Mouse (Mus musculus): ENCODE data around the gene Znrf3. TPM values are rescaled to one million over a fixed set of nuclear protein-coding genes. Genes with fewer than 3 reads are reported as not detected.

The Znrf3 gene
- polyA plus RNA-seq, 1 experiment from 2014 or later = 8.0 TPM

DNA sequence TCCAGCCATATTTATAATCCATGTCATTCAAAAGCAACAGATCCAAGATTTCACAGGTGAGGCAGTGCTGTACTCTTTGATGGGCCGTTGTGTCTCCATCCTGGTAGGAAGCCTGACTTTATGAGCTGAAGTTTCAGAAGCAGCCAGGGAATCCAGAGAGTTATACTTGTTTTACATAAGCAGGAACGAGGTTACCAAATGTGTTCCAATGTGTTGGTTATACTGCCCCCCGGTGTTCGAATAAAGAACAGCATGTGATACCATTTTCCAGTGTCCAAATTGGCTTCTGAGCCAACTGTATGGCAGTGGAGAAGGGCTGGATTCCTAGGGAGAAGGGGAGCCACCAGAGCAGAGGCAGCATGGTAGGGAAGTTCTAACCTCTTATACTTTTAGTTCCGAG lies 29.5 kb upstream of the Znrf3 start:
- no peaks in the 10 kb centered on the region for H3K9me3 ChIP-seq
- no peak overlapping the region for H3K4me3 ChIP-seq
- H3K27me3 ChIP-seq = no peaks in the 10 kb centered on the region
- H3K4me1 ChIP-seq (replicated peaks) = no peaks in the 10 kb centered on the region
- no peak overlapping the region for H3K27ac ChIP-seq (replicated peaks)
- no peak overlapping the region for H3K4me2 ChIP-seq
- WGBS = 11% methylated on average over 5 of the region's 5 CpGs
- H3K9ac ChIP-seq = no peak overlapping the region
- ATAC-seq (ENCODE audit: low FRiP score, low read depth) = no peak
- no peaks in the 10 kb centered on the region for H3K36me3 ChIP-seq

DNA sequence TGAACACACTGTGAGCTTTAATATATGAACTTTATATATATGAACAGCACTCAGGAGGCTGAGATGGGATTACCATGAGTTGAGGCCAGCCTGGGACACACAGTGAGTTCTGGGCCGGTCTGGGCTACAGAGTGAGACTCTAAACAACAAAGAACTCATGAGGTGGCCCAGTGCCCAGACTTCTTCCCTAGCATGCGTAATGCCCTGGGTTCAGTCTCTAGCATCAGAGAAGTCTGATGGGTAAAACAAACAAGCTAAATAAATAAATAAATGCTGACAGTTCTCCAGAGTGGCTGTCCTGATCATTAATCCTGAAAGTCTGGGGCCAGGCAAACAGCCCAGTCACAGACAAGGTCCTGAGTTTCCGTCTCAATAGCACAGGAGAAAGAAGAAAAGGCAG lies 25.4 kb upstream of the Znrf3 start:
- no peak overlapping the region for H3K4me3 ChIP-seq
- H3K27ac ChIP-seq (replicated peaks) = no peak overlapping the region
- no peak overlapping the region for H3K4me2 ChIP-seq
- 71% methylated on average over 3 of the region's 3 CpGs for WGBS
- H3K9me3 ChIP-seq = no peaks in the 10 kb centered on the region
- no peaks in the 10 kb centered on the region for H3K27me3 ChIP-seq
- no peak for ATAC-seq (ENCODE audit: low FRiP score, low read depth)
- no peaks in the 10 kb centered on the region for H3K36me3 ChIP-seq
- H3K4me1 ChIP-seq (replicated peaks) = no peaks in the 10 kb centered on the region
- H3K9ac ChIP-seq = no peak overlapping the region

DNA sequence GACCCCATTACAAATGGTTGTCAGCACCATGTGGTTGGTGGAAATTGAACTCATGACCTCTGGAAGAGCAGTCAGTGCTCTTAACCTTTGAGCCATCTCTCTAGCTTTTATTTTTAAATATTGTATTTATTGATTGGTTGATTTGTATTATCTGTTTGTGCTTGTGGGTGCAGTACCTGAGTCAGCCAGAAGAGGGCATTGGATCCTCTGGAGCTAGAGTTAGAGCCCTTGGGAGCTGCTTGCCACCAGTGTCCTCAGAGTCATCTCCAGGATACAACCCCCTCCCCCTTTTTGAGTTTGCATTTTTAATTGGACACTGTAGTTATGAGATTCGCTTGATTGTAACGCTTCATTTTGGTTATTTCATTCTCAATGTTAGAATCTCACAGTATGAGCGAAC lies 24.4 kb upstream of the Znrf3 start:
- ATAC-seq (ENCODE audit: low FRiP score, low read depth) = no peak
- WGBS = 79% methylated on average over 3 of the region's 3 CpGs
- H3K9ac ChIP-seq = no peak overlapping the region

DNA sequence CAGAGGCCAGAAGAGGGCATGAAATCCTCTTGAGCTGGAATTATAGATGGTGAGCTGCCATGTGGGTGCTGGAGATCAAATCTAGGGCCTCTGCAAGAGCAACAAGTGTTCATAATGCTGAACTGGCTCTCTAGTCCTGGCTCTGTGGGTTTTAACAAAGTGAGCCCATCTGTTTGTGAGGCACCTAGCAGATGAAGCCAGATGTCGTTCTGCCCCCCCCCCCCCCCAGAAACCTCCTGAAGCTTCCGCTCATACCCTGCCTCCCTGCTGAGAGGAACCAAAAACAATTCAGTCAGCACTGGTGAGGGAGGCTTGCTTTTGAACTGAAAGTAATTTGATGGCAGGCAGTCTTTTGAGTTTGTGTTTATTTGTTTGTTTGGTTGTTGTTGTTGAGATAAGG lies 23.8 kb upstream of the Znrf3 start:
- H3K36me3 ChIP-seq = no peaks in the 10 kb centered on the region
- WGBS = 26% methylated on average over 2 of the region's 2 CpGs
- H3K4me1 ChIP-seq (replicated peaks) = no peaks in the 10 kb centered on the region
- H3K9me3 ChIP-seq = no peaks in the 10 kb centered on the region
- ATAC-seq (ENCODE audit: low FRiP score, low read depth) = no peak
- H3K4me2 ChIP-seq = no peak overlapping the region
- no peak overlapping the region for H3K4me3 ChIP-seq
- H3K9ac ChIP-seq = no peak overlapping the region
- no peak overlapping the region for H3K27ac ChIP-seq (replicated peaks)
- H3K27me3 ChIP-seq = no peaks in the 10 kb centered on the region

More for the DNA sequence above, 24.4 kb upstream of the Znrf3 start:
- Histone ChIP-seq H3K9me3 (no peaks in the 10 kb centered on the region), H3K27me3 (no peaks in the 10 kb centered on the region), H3K36me3 (no peaks in the 10 kb centered on the region), H3K27ac (replicated peaks) (no peak overlapping the region), H3K4me3 (no peak overlapping the region), H3K4me2 (no peak overlapping the region), H3K4me1 (replicated peaks) (no peaks in the 10 kb centered on the region)

DNA sequence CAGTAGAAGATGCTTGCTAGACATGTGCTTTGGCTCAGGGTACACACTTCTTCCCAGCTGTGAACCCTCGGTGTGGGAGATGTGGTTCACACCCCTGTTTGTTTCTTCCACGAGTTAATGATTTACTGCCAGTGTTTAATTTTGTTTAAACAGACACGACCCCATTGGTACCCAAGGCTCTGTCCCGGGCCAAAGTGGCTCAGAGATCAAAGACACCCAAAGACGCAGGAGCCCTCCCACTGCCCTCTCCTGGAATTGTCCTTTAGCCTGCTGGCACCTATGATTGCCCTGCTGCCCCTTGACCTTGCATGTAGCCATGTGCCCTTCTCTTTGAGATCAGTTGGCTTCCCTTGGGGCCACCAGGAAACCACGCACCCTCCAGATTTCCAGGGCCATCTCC lies 7.3 kb upstream of the Znrf3 start:
- WGBS = 53% methylated on average over 6 of the region's 6 CpGs
- Histone ChIP-seq H3K4me1 (replicated peaks) (no peaks in the 10 kb centered on the region), H3K27ac (replicated peaks) (no peak overlapping the region), H3K27me3 (no peaks in the 10 kb centered on the region), H3K9me3 (no peaks in the 10 kb centered on the region), H3K36me3 (no peaks in the 10 kb centered on the region), H3K9ac (no peak overlapping the region), H3K4me2 (no peak overlapping the region), H3K4me3 (no peak overlapping the region)
- no peak for ATAC-seq (ENCODE audit: low FRiP score, low read depth)

DNA sequence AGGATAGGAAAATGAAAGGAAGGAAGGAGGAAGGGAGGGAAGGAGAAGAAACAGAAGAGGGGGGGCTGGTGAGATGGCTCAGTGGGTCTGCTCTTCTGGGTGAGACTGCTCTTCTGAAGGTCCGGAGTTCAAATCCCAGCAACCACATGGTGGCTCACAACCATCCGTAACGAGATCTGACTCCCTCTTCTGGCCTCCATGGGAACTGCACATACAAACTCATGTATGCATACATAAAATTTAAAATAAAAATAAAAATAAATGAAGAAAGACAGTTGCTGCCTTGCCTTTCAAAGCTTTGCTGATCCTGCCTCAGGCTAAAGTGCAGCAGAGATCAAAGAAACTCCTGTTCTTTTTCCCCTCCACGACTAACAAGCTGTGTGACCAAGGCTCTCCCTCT lies 6.7 kb upstream of the Znrf3 start:
- H3K27me3 ChIP-seq = no peaks in the 10 kb centered on the region
- no peaks in the 10 kb centered on the region for H3K9me3 ChIP-seq
- no peaks in the 10 kb centered on the region for H3K36me3 ChIP-seq
- no peak overlapping the region for H3K4me3 ChIP-seq
- WGBS = 65% methylated on average over 4 of the region's 4 CpGs
- H3K27ac ChIP-seq (replicated peaks) = no peak overlapping the region
- no peak for ATAC-seq (ENCODE audit: low FRiP score, low read depth)
- no peak overlapping the region for H3K4me2 ChIP-seq
- H3K4me1 ChIP-seq (replicated peaks) = no peaks in the 10 kb centered on the region
- no peak overlapping the region for H3K9ac ChIP-seq

DNA sequence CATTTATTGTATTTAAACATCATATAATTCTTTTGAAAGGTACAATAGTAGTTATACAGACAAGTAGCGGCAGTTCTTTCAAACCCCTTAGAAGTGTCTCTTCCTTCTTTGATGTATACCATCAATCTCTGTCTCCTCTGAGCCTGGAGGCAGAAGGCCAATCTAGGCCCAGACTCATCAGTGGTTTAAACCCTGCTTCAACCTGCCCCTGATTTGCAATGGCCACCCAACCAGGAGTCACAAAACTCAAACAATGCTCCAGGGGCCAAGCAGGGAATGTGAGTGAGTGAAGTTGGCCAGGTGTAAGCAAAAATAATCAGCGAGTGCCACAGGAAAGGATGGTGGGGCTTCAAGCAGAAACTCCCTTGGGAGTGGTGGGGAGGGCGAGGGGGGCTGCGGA lies 6.1 kb upstream of the Znrf3 start:
- WGBS = 81% methylated on average over 4 of the region's 4 CpGs
- Histone ChIP-seq H3K4me2 (no peak overlapping the region), H3K4me1 (replicated peaks) (no peaks in the 10 kb centered on the region), H3K27me3 (no peaks in the 10 kb centered on the region), H3K36me3 (no peaks in the 10 kb centered on the region), H3K9ac (no peak overlapping the region), H3K9me3 (no peaks in the 10 kb centered on the region), H3K27ac (replicated peaks) (no peak overlapping the region), H3K4me3 (no peak overlapping the region)
- ATAC-seq (ENCODE audit: low FRiP score, low read depth) = no peak

DNA sequence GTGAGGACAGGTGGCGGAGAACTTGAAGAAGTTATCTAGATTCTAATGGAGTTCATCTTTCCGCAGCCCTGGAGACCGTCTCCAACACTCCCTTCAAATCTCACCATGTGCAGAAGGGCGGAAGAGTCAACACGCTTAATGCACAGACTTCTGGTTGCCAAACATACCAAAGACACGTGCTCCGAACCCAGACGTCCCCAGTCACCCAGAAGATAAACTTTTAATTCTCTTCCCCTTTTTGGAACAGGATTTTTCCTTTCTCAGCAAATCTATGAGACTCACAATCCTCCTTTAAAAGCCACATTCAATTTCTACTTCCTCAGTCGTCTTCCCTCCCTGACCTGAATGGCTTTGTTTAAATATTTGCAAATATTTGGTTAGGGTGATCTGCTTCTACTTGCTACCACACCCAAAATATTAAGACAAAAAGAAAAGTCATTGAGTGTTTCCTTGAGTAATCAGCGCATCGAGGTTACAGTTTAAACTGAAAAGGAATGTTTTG lies 856 bp upstream of the Znrf3 start:
- Histone ChIP-seq H3K9me3 (no peaks in the 10 kb centered on the region), H3K27me3 (no peaks in the 10 kb centered on the region), H3K9ac (0 out of 2 replicates have a peak overlapping the region, but pooled peaks have one; percentile 8), H3K4me3 (peak overlapping the region; percentile 89), H3K4me1 (replicated peaks) (peaks cover 23% of the 10 kb centered on the region), H3K36me3 (no peaks in the 10 kb centered on the region), H3K4me2 (peak overlapping the region; percentile 87), H3K27ac (replicated peaks) (no peak overlapping the region)
- no peak; the same call in 1 of the 2 replicates for ATAC-seq (ENCODE audit: low FRiP score, low read depth)
- 19% methylated on average over 11 of the region's 11 CpGs for WGBS

DNA sequence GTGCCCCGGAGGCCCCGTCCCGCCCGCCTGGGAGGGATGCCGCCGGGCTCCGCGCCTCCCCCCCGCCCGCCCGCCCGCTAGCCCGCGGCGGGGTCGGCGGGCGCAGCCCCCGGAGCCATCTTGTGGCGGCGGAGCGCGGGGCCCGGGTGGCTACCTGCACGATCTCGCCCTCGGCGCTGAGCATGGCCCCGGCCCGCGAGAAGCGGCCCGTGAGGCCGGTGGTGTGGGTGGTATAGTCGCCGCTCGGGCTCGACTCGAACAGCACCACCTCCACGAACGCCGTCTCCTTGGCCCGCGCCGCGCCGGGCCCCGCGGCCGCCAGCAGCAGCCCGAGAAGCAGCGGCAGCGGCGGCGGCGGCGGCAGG lies 431 bp downstream of the Znrf3 start:
- H3K9me3 ChIP-seq = no peaks in the 10 kb centered on the region
- whole genome bisulfite sequencing = under 1% methylated on average over 52 of the region's 57 CpGs
- peak; percentile 66; the same call in 1 of the 2 replicates for ATAC-seq (ENCODE audit: low FRiP score, low read depth)
- peak overlapping the region; percentile 72 for H3K27ac ChIP-seq (replicated peaks)
- no peaks in the 10 kb centered on the region for H3K27me3 ChIP-seq
- H3K4me2 ChIP-seq = peak overlapping the region; percentile 87
- no peaks in the 10 kb centered on the region for H3K36me3 ChIP-seq
- H3K4me3 ChIP-seq = peak overlapping the region; percentile 89
- H3K4me1 ChIP-seq (replicated peaks) = peaks cover 23% of the 10 kb centered on the region
- H3K9ac ChIP-seq = peak overlapping the region; percentile 78

DNA sequence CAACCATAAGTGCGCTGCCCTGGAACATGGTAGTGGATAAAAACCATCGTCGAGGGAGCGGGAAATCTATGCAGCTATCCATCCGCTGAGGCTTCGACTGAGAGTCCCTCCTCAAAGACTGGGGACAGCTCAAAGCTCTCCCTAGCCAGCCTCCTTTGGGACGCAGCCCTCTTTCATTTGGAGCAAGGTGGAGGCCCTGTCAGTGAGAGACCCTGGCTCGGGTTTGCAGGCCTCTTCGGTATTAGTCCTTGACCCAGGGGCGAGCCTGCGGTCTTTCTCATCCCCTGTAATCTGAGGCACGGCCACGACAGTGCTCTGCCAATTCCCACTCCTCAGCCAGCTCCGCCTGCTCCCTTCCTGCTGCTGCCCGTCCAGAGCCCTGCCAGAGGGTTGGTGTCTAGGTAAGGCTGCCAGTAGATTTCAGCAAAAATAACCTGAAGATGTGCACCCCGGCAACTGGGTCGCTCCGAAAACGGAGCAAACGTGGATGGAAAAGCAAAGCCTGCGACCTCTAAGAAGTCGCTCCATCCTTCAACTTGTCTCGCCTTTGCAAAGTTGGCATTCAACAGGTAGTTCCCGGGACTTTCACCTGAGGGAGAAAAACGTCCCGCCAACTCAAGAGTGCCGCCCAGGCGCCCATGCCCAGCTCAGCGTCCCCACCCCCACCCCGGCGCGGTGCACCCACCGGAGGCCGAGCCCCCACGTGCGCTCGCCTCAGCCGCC lies 975 bp downstream of the Znrf3 start:
- Histone ChIP-seq H3K4me1 (replicated peaks) (peaks cover 23% of the 10 kb centered on the region), H3K4me3 (peak overlapping the region; percentile 89), H3K9ac (peak overlapping the region; percentile 78), H3K27me3 (no peaks in the 10 kb centered on the region), H3K27ac (replicated peaks) (peak overlapping the region; percentile 72), H3K36me3 (no peaks in the 10 kb centered on the region), H3K4me2 (peak overlapping the region; percentile 87), H3K9me3 (no peaks in the 10 kb centered on the region)
- ATAC-seq (ENCODE audit: low FRiP score, low read depth) = peak; percentile 12; the same call in 1 of the 2 replicates
- WGBS = under 1% methylated on average over 38 of the region's 38 CpGs

DNA sequence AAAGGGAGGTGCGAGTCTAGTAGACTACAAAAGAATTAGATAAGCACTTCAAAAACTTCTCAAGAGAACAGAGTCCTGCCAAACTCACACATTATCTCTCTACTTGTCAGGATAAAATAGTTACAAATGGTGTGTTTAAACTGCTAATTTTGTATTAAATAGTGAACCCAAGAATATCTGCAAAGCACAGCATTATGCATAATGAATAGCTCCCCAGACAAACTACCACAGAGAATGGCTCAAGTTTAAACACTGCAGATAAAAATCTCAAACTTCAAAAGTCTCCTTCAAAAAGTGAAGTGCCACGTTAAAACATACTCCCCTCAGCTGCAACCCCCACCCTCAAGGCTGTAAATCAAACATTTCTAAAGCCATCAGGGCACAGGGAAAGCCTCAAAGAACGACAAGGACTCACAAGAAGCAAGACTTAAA lies 2.0 kb downstream of the Znrf3 start:
- Histone ChIP-seq H3K27me3 (no peaks in the 10 kb centered on the region), H3K4me3 (peak overlapping the region; percentile 89), H3K27ac (replicated peaks) (no peak overlapping the region), H3K4me1 (replicated peaks) (peaks cover 23% of the 10 kb centered on the region), H3K9ac (peak overlapping the region; percentile 78; the same call in 1 of the 2 replicates), H3K36me3 (no peaks in the 10 kb centered on the region), H3K9me3 (no peaks in the 10 kb centered on the region), H3K4me2 (peak overlapping the region; percentile 87)
- no peak for ATAC-seq (ENCODE audit: low FRiP score, low read depth)
- WGBS = 20% methylated on average over 3 of the region's 3 CpGs

DNA sequence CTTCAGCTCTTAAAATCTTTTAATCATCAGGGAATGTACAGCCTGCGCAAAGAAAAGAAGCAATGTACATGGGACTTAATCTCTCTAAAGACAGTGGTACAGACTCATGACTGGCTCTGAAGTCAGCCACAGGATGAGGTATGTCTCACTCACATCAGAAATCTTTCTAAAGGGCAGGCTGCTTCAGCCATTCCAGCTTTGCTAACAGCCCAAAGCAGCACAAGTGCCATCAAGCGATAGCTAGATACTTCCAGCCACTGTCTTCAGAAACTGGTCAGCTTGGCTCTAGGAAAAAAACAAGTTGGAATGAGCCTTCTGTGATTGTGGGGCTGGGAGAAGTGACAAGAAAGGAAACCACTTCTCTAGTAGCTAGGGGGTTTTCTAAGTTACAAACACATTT lies 7.0 kb downstream of the Znrf3 start:
- ATAC-seq (ENCODE audit: low FRiP score, low read depth) = no peak
- Histone ChIP-seq H3K9me3 (no peaks in the 10 kb centered on the region), H3K27ac (replicated peaks) (no peak overlapping the region), H3K36me3 (no peaks in the 10 kb centered on the region), H3K9ac (no peak overlapping the region), H3K27me3 (no peaks in the 10 kb centered on the region), H3K4me2 (no peak overlapping the region), H3K4me3 (no peak overlapping the region), H3K4me1 (replicated peaks) (peaks cover 7% of the 10 kb centered on the region)
- 92% methylated on average over 2 of the region's 2 CpGs for WGBS

DNA sequence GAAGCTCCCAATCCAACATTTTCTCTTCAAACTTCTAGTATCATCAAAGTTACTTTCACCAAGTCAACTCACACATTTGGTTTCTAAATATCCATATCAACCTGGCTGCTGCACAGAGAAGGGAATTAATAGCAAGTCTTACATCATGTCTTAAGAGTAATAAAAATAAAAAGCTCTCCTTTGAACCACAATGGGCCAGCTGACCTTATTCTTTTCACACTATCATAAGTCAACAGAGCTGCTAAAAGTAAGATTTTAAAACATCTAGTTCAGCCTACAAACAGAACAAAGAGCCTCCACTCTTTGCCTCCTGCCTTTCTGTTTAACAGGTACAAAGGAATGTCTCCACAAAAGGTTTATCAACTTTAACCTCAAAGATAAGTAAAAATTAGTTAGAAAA lies 7.7 kb downstream of the Znrf3 start:
- no peak for ATAC-seq (ENCODE audit: low FRiP score, low read depth)
- H3K4me1 ChIP-seq (replicated peaks) = peaks cover under 1% of the 10 kb centered on the region
- H3K9ac ChIP-seq = no peak overlapping the region
- no peaks in the 10 kb centered on the region for H3K9me3 ChIP-seq
- H3K27ac ChIP-seq (replicated peaks) = no peak overlapping the region
- H3K4me3 ChIP-seq = no peak overlapping the region
- no peaks in the 10 kb centered on the region for H3K36me3 ChIP-seq
- no peak overlapping the region for H3K4me2 ChIP-seq
- no peaks in the 10 kb centered on the region for H3K27me3 ChIP-seq

Data from hindbrain, embryonic 15.5 days (tissue).